Mouse (Mus musculus) liver, embryonic 14.5 days (tissue): ENCODE data around the gene Itga1.

ENCODE experiments used
- CTCF ChIP-seq: IDR thresholded peaks from 2 replicates; pipeline ENCODE4 v1.5.1; 2016; ENCODE audit warnings: antibody characterized with exemption, low read depth, control low read depth
- EP300 ChIP-seq: IDR thresholded peaks from 2 replicates; pipeline ENCODE4 v1.6.1; 2016; ENCODE audit warnings: antibody characterized with exemption, low read depth

- TF ChIP-seq CTCF: no peak
- no peak for TF ChIP-seq EP300
These were observed 186.0 kb downstream of the Itga1 start for GRCm38 (mm10) chr13:114915767-114916166.
